Mouse (Mus musculus) neural tube, embryonic 13.5 days (tissue): ENCODE measurements at regions not wholly inside any gene's neighbourhood (a gene's known extent, or its start where the extent isn't known, plus 50 kb on each side); places are given as distances from the start of the nearest gene placed in this dataset.

ENCODE experiments used
- ATAC-seq: fragments of 200-750 bp; cut with Nextera tagmentation; 2 replicates; pipeline ENCODE4 v1.8.0; 2017; ENCODE audit warnings: low read depth, mild to moderate bottlenecking, moderate TSS enrichment, moderate library complexity
- H3K27ac ChIP-seq: fragments of 300-500 bp; sonication (generic); replicated peaks from 2 replicates; pipeline ENCODE4 v1.5.1; 2015; ENCODE audit warnings: moderate library complexity, mild to moderate bottlenecking, inconsistent platforms
- H3K27me3 ChIP-seq: fragments of 300-500 bp; sonication (generic); 2 replicates; pipeline ENCODE4 v1.6.1; 2015; ENCODE audit warnings: mild to moderate bottlenecking, inconsistent platforms
- H3K36me3 ChIP-seq: fragments of 300-500 bp; sonication (generic); 2 replicates; pipeline ENCODE4 v1.6.1; 2015; ENCODE audit warnings: mild to moderate bottlenecking, inconsistent platforms
- H3K4me1 ChIP-seq: fragments of 300-500 bp; sonication (generic); replicated peaks from 2 replicates; pipeline ENCODE4 v1.6.1; 2015; ENCODE audit warnings: inconsistent platforms
- H3K4me2 ChIP-seq: fragments of 300-500 bp; sonication (generic); 2 replicates; pipeline ENCODE4 v1.6.1; 2015; ENCODE audit warnings: inconsistent platforms, mild to moderate bottlenecking, moderate library complexity
- H3K4me3 ChIP-seq: fragments of 300-500 bp; sonication (generic); 2 replicates; pipeline ENCODE4 v1.5.1; 2015; ENCODE audit warnings: mild to moderate bottlenecking, inconsistent platforms
- H3K9ac ChIP-seq: fragments of 300-500 bp; sonication (generic); 2 replicates; pipeline ENCODE4 v1.6.1; 2015; ENCODE audit warnings: moderate library complexity, mild to moderate bottlenecking, inconsistent platforms
- H3K9me3 ChIP-seq: fragments of 300-500 bp; sonication (generic); 2 replicates; pipeline ENCODE4 v1.6.1; 2016; ENCODE audit warnings: inconsistent platforms
- WGBS: fragments of 180-500 bp; shearing (Covaris S2); methylation state at CpG from one replicate; pipeline ENCODE4 v1.1.7; 2015; 5-methylcytosine and 5-hydroxymethylcytosine counted together

DNA sequence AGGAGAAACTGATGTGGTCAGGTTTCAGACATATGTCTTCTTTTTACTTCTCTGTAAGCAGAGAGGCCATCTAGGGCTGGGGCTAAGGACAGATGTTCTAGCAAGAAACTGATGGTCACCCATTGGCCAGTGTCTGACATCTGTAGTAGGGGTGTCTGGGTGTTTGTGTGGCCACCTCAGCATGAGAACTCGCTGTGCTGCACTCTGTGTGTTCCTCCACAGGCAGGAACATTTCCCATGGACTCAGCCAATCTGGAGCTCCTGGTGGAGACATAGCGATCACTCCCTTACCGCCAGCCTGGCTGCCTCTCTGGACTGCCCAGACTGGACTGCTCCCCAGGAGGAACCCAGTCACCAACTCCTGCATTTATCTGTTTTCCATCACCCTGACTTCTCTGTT is 119.1 kb upstream of the Gdf10 start:
- no peaks in the 10 kb centered on the region for H3K9me3 ChIP-seq
- H3K27ac ChIP-seq: no peak overlapping the region
- no peak overlapping the region for H3K4me2 ChIP-seq
- WGBS: 80% methylated on average over 3 of the region's 3 CpGs
- no peak overlapping the region for H3K4me3 ChIP-seq
- ATAC-seq: no peak
- H3K9ac ChIP-seq: no peak overlapping the region
- H3K4me1 ChIP-seq: peaks cover 35% of the 10 kb centered on the region
- no peaks in the 10 kb centered on the region for H3K27me3 ChIP-seq
- no peaks in the 10 kb centered on the region for H3K36me3 ChIP-seq

DNA sequence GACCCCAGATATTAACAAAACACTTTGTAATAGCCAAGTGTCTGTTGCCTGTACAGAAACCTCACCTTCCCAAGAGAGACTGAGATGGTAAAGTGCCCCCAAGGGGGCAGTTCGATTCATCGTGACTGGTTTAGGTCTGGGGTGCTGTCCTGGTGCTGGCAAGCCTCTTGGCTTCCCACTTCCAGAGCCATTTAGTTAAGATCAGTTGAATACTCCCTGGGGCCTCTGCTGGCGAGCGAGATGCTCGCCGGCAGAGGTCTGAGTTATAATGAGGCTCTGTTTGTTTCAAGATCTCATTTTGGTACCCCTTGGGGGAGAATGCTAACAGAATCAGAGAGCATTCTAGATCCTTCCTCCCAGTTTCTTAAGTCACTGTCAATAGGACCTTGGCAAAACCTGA is 118.7 kb upstream of the Gdf10 start:
- Histone ChIP-seq H3K4me1 (peaks cover 36% of the 10 kb centered on the region), H3K4me3 (no peak overlapping the region), H3K36me3 (no peaks in the 10 kb centered on the region), H3K27ac (no peak overlapping the region), H3K9me3 (no peaks in the 10 kb centered on the region), H3K9ac (no peak overlapping the region), H3K4me2 (no peak overlapping the region), H3K27me3 (no peaks in the 10 kb centered on the region)
- no peak for ATAC-seq
- WGBS: 47% methylated on average over 6 of the region's 6 CpGs

DNA sequence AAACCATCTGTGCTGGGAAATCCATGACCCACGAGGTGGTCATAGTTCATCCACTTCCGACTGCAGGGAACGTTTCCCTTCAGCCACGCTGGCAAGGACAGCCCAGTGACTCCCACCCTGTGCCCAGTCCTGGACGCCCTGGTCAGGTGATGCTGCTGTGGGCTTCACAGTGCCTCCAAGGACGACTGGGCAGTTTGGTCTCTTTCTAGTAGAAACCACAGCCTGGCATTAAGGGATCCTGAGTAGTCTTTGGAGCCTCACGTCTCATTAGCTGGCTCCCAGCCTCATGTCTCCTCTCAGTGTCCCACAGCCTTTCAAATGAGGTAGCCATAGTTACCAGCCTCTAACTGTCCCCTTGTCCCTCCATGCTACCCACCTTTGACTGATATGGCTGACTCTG is 116.2 kb upstream of the Gdf10 start:
- no peaks in the 10 kb centered on the region for H3K9me3 ChIP-seq
- H3K27me3 ChIP-seq: no peaks in the 10 kb centered on the region
- no peak overlapping the region for H3K27ac ChIP-seq
- no peak overlapping the region for H3K4me2 ChIP-seq
- no peak overlapping the region for H3K4me3 ChIP-seq
- no peaks in the 10 kb centered on the region for H3K36me3 ChIP-seq
- H3K4me1 ChIP-seq: peaks cover 38% of the 10 kb centered on the region
- H3K9ac ChIP-seq: no peak overlapping the region
- no peak for ATAC-seq
- 66% methylated on average over 7 of the region's 7 CpGs for WGBS

DNA sequence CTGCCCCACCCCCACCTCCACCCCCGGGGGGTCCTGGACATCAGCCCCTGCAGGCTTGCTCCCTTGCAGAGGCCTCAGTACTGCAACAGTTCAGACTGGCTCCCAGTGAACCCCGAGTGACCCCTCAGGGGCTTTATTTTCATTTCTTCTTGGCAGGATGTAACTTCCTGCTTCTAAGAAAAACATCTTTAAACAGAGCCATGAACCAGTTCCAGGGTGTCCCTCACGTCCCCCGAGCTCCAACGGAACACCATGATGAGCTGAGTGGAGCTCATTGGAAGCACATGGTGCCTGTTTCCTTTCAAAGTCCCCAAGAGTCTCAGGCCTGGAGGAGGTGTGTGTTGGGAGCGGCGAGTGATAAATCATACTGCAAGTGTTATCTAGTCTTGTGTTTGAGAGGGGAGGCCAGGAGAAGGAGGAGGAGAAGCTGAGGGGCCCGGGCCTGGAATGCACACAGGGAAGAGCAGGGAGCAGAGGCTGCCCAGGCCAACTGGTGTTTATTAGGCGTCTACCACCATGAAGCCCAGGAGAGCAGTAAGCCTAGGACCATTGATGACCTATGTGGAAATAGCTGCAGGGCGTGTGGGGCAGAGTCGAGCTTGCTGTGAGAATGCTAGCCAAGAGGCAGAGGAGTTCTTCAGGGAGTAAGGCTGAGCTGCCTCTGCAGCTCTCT is 114.7 kb upstream of the Gdf10 start:
- Histone ChIP-seq H3K4me1 (peaks cover 46% of the 10 kb centered on the region), H3K4me3 (no peak overlapping the region), H3K9me3 (no peaks in the 10 kb centered on the region), H3K9ac (no peak overlapping the region), H3K4me2 (no peak overlapping the region), H3K27me3 (no peaks in the 10 kb centered on the region), H3K36me3 (no peaks in the 10 kb centered on the region), H3K27ac (no peak overlapping the region)
- WGBS: 60% methylated on average over 11 of the region's 11 CpGs
- no peak for ATAC-seq

DNA sequence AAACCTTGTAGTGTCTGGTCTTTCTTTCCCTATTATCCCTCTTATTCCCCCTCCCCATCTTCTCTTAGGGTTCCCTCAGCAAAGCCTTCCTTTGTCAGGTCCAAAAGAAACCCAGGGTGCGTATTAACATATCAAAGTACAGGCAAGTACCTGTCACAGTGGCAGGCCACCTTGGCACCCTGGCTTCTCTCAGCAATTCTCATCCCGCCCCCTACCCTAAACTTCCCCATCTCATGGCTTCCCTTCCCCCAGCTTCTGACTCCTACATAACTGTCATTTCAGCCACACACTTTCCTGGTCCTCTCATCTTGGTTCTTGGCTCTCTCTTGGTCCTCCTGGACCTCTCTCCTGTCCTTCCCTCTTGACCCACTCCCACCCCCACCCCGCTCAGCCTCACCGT is 112.8 kb upstream of the Gdf10 start:
- 66% methylated on average over 4 of the region's 4 CpGs for WGBS
- H3K36me3 ChIP-seq: no peaks in the 10 kb centered on the region
- no peak overlapping the region for H3K27ac ChIP-seq
- H3K4me3 ChIP-seq: no peak overlapping the region
- no peak overlapping the region for H3K4me2 ChIP-seq
- ATAC-seq: no peak
- H3K9ac ChIP-seq: no peak overlapping the region
- H3K4me1 ChIP-seq: peaks cover 39% of the 10 kb centered on the region
- H3K27me3 ChIP-seq: no peaks in the 10 kb centered on the region
- H3K9me3 ChIP-seq: no peaks in the 10 kb centered on the region

DNA sequence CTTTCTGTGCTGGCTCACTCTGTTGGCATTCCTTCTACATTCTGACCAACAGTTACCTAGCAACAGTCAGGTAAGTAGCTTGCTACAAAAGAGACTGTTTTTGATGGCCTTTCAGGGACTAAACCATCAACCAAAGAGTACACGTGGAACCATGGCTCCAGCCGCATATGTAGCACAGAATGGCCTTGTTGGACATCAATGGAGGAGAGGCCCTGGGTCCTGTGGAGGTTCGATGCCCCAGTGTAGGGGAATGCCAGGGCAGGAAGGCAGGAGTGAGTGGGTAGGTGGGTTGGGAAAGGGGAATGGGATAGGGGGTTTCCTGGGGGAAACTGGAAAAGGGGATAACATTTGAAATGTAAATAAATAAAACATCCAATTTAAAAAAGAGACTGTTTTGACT is 112.1 kb upstream of the Gdf10 start:
- H3K27me3 ChIP-seq: no peaks in the 10 kb centered on the region
- no peak for ATAC-seq
- no peak overlapping the region for H3K9ac ChIP-seq
- H3K27ac ChIP-seq: no peak overlapping the region
- H3K4me2 ChIP-seq: no peak overlapping the region
- peaks cover 35% of the 10 kb centered on the region for H3K4me1 ChIP-seq
- no peaks in the 10 kb centered on the region for H3K36me3 ChIP-seq
- H3K9me3 ChIP-seq: no peaks in the 10 kb centered on the region
- no peak overlapping the region for H3K4me3 ChIP-seq
- WGBS: 72% methylated on average over 3 of the region's 3 CpGs

DNA sequence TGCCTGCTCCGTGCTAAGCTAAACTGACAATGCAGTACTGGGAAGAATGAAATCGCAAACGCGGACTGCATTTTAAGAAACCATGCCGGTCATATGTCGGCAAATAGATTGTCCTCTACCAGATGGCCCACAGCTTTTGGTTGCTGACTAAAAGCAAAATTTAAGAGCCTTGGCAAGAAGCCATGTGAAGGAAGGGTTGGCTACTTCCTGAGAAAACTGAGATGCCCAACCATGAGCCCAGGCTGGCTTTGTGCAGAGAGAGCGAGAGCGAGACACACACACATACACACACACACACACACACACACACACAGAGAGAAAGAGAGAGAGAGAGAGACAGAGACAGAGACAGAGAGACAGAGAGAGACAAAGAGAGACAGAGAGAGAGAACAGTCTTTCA is 111.1 kb upstream of the Gdf10 start:
- H3K4me3 ChIP-seq: no peak overlapping the region
- ATAC-seq: peak; percentile 50; the same call in 1 of the 2 replicates
- no peaks in the 10 kb centered on the region for H3K9me3 ChIP-seq
- no peaks in the 10 kb centered on the region for H3K36me3 ChIP-seq
- H3K27me3 ChIP-seq: no peaks in the 10 kb centered on the region
- no peak overlapping the region for H3K9ac ChIP-seq
- WGBS: 57% methylated on average over 8 of the region's 8 CpGs
- H3K27ac ChIP-seq: no peak overlapping the region
- no peak overlapping the region for H3K4me2 ChIP-seq
- peaks cover 29% of the 10 kb centered on the region for H3K4me1 ChIP-seq

DNA sequence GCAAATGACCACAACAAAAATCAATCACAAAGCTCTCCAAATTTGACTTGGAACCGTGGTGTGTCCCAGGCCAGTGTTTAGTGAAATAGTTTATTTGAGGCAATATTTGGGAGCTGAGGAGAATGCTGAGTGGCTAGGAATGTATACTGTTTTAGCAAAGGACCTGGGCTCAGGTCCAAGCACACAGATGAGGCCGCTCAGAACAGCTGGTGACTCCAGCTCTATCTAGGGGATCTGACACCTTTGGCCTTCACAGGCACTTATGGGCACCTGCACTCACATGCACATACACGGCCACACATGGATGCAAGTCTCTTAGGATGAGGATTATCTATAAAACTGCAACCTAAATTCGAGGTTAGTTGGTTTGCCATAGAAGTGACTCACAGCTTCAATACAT is 110.6 kb upstream of the Gdf10 start:
- no peaks in the 10 kb centered on the region for H3K27me3 ChIP-seq
- H3K4me2 ChIP-seq: no peak overlapping the region
- peak; percentile 63; the same call in 1 of the 2 replicates for ATAC-seq
- H3K36me3 ChIP-seq: no peaks in the 10 kb centered on the region
- 64% methylated on average over 4 of the region's 4 CpGs for WGBS
- H3K4me1 ChIP-seq: peaks cover 25% of the 10 kb centered on the region; the same call in 1 of the 2 replicates
- H3K9me3 ChIP-seq: no peaks in the 10 kb centered on the region
- H3K4me3 ChIP-seq: no peak overlapping the region
- H3K27ac ChIP-seq: no peak overlapping the region
- H3K9ac ChIP-seq: no peak overlapping the region

DNA sequence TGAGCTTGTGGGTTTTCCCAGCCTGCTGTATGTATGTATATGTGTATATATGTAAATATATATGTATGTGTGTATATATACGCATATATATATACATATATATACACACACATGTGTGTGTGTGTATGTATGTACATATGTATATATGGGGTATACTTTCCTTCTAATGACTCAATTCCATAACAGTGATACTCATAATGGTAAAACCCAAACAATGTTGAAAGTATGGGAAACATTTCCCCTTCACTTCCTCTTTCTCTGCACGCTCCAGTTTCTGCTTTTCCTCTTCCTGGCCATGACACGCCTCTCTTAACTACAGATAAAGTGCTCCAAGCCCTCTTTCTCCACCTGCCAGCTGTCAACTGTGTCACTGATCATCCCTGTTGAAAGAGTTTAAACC is 110.1 kb upstream of the Gdf10 start:
- Histone ChIP-seq H3K4me2 (no peak overlapping the region), H3K27ac (no peak overlapping the region), H3K9me3 (no peaks in the 10 kb centered on the region), H3K9ac (no peak overlapping the region), H3K4me1 (peaks cover 21% of the 10 kb centered on the region; the same call in 1 of the 2 replicates), H3K4me3 (no peak overlapping the region), H3K27me3 (no peaks in the 10 kb centered on the region), H3K36me3 (no peaks in the 10 kb centered on the region)
- ATAC-seq: no peak
- 88% methylated on average over 3 of the region's 3 CpGs for WGBS

DNA sequence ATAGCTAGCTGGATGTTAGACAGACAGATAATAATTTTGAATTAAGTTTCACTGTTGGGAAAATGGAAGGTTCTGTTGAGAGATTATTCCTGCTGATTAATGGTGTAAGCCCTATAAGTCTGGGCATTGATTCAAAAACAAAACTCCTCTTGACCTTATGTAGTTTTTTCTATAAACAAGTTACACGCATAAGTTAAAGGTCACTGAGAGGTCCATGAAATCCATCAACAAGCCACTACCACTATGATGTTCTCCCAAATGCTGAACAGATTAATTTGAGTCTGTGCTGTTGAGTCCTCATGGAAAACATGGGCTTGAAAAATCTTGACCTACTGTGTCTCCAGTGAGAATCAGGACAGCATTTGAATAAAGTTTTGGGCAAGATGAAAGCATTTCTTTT is 109.3 kb upstream of the Gdf10 start:
- Histone ChIP-seq H3K4me2 (no peak overlapping the region), H3K4me1 (peaks cover 13% of the 10 kb centered on the region), H3K9ac (no peak overlapping the region), H3K9me3 (no peaks in the 10 kb centered on the region), H3K36me3 (no peaks in the 10 kb centered on the region), H3K27ac (no peak overlapping the region), H3K27me3 (no peaks in the 10 kb centered on the region), H3K4me3 (no peak overlapping the region)
- ATAC-seq: no peak
- 79% methylated on average over 1 of the region's 1 CpGs for WGBS

DNA sequence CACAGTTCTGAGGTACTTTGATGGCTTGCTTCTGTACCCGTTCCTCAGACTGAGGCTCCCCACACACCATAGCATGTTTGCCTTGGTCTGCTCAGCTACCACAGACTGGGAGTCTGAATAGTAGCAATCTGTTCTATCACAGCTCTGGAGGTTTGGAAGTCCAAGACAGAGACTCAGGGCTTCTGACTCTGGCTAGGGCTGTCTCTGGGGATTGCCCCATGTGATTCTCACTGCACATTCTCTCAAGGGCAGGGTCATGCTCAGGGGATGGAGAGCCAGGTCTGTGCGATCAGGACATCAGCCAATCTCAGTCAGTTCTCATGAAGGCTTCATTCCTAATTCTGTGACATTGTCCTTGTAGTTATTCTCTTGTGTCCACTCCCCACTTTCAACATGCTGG is 108.8 kb upstream of the Gdf10 start:
- no peak for ATAC-seq
- H3K27me3 ChIP-seq: no peaks in the 10 kb centered on the region
- H3K4me2 ChIP-seq: no peak overlapping the region

DNA sequence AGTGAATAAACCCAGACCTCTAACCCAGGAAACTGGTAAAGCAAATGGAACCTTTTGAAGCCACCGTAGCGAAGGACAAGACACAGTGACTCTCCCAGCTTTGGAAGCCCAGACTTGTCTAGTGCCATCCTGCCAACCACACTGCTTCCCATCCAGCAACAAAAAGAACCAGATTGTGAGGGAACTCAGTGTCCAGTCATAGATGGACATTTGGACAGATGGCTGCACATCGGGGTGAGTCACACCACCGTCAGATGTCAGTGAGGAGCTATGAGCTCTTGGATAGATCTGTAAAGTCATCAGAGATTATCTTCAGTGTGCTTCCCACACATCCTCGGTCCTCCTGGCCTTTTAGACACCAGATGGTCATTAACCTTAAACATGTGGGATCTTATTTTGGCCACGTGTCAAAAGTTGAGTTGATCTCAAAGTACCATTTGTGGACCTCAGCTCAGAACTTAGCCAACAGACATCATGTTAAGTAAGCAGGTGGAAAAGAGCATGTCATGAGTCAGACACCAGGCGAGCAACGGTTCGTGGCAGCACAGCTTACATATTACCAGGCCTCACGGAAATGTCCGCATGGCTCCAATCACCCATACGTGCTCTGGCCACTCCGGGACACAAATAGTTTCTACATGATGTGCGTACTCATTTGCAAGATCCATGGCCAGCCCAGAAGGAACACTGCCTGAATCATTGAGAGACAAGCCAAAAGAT is 102.7 kb upstream of the Gdf10 start:
- WGBS: 94% methylated on average over 14 of the region's 14 CpGs
- Histone ChIP-seq H3K36me3 (no peaks in the 10 kb centered on the region), H3K27ac (no peak overlapping the region), H3K9me3 (no peaks in the 10 kb centered on the region), H3K27me3 (no peaks in the 10 kb centered on the region), H3K4me3 (no peak overlapping the region), H3K4me1 (peaks cover 9% of the 10 kb centered on the region), H3K4me2 (no peak overlapping the region), H3K9ac (no peak overlapping the region)
- ATAC-seq: no peak

More for the DNA sequence above, 108.8 kb upstream of the Gdf10 start:
- Histone ChIP-seq H3K9ac (no peak overlapping the region), H3K4me1 (peaks cover 9% of the 10 kb centered on the region), H3K27ac (no peak overlapping the region), H3K36me3 (no peaks in the 10 kb centered on the region), H3K9me3 (no peaks in the 10 kb centered on the region), H3K4me3 (no peak overlapping the region)
- WGBS: 88% methylated on average over 2 of the region's 2 CpGs

DNA sequence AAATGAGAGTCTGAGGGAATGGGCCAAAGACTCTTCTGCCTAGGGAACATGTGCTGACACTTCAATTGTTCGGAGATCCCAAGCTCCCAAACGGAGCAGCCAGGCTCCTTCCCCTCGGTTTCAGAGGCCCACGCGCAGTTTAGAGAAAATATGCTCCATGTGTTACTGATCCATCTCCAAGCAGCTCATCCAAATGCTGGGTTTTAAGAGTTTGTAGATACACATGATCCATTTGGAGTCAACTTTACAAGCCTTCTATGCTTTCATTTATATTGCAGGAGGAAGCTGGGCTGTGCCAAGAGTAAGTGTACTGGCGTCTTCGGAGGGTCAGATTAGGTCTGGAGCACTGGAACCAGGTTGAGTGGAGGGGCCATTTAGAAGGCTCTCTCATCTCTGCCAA is 102.0 kb upstream of the Gdf10 start:
- H3K4me1 ChIP-seq: peaks cover 9% of the 10 kb centered on the region
- ATAC-seq: no peak
- WGBS: 89% methylated on average over 7 of the region's 7 CpGs
- no peak overlapping the region for H3K9ac ChIP-seq
- H3K36me3 ChIP-seq: no peaks in the 10 kb centered on the region
- no peak overlapping the region for H3K4me3 ChIP-seq
- H3K27me3 ChIP-seq: no peaks in the 10 kb centered on the region
- no peak overlapping the region for H3K4me2 ChIP-seq
- H3K9me3 ChIP-seq: no peaks in the 10 kb centered on the region
- no peak overlapping the region for H3K27ac ChIP-seq
